Mouse (Mus musculus) heart, adult 2 months (tissue): ENCODE results near the gene Mrps27. TPM values are rescaled to one million over a fixed set of nuclear protein-coding genes. Genes with fewer than 3 reads are reported as not detected.

ENCODE experiments used
- DNase-seq, 2 experiments: peaks; one replicate each; pipeline ENCODE4 v3.0.0; 2021
- H3K27ac ChIP-seq: fragments of 200-600 bp; 2 replicates; pipeline ENCODE4 v1.8.1; 2022
- H3K27me3 ChIP-seq: fragments of 200-500 bp; 2 replicates; pipeline ENCODE4 v1.6.1; 2012; ENCODE audit warnings: mild to moderate bottlenecking, low read length, inconsistent platforms, mixed read lengths; ENCODE audit not compliant: control insufficient read depth, insufficient read depth
- H3K36me3 ChIP-seq: fragments of 200-500 bp; 2 replicates; pipeline ENCODE4 v1.6.1; 2012; ENCODE audit warnings: low read length, inconsistent platforms; ENCODE audit not compliant: control insufficient read depth, insufficient read depth
- H3K4me1 ChIP-seq: fragments of 200-500 bp; 2 replicates; pipeline ENCODE4 v1.6.1; 2011; ENCODE audit warnings: low read length; ENCODE audit not compliant: control insufficient read depth, insufficient read depth
- H3K4me3 ChIP-seq: fragments of 200-600 bp; 2 replicates; pipeline ENCODE4 v1.8.1; 2022
- H3K79me2 ChIP-seq: fragments of 200-500 bp; replicated peaks from 2 replicates; pipeline ENCODE4 v1.6.1; 2012; ENCODE audit warnings: mild to moderate bottlenecking, inconsistent platforms, low read length, moderate library complexity, mixed read lengths; ENCODE audit not compliant: control insufficient read depth, insufficient read depth
- H3K9ac ChIP-seq: fragments of 200-500 bp; 2 replicates; pipeline ENCODE4 v1.6.1; 2012; ENCODE audit warnings: low read depth, mild to moderate bottlenecking, control low read depth, inconsistent platforms, low read length, mixed read lengths
- CTCF ChIP-seq: fragments of 200-600 bp; IDR thresholded peaks from 2 replicates; pipeline ENCODE4 v1.8.1; 2022; ENCODE audit warnings: antibody characterized with exemption, mild to moderate bottlenecking, moderate library complexity
- EP300 ChIP-seq: fragments of 200-500 bp; IDR thresholded peaks from 2 replicates; pipeline ENCODE4 v1.6.1; 2011; ENCODE audit warnings: low read depth, low read length, control low read depth; ENCODE audit not compliant: insufficient read depth
- POLR2A ChIP-seq: fragments of 200-500 bp; IDR thresholded peaks from 2 replicates; pipeline ENCODE4 v1.6.1; 2011; ENCODE audit warnings: mild to moderate bottlenecking, low read depth, low read length, control low read depth; ENCODE audit not compliant: insufficient read depth
- WGBS: fragments of 180-500 bp; shearing (Covaris S2); methylation state at CpG from one replicate; pipeline ENCODE4 v1.1.7; 2018; 5-methylcytosine and 5-hydroxymethylcytosine counted together
- intact Hi-C: fragments of 180-260 bp; cut with DNase I; formaldehyde crosslinking; loops from one replicate; pipeline ENCODE4 v1.15.1; 2025
- polyA plus RNA-seq: library from polyadenylated mRNA; depleted of rRNA; stranded (reverse); fragments of >200 nt; gene quantifications from 2 replicates; pipeline ENCODE4 v1.2.3, GENCODE M21; 2012
- total RNA-seq, 2 experiments: library from RNA; stranded (reverse); gene quantifications; 2 replicates each; pipeline ENCODE4 v1.2.3; 2021

Mrps27 gene
- total and polyA plus RNA-seq, 3 experiments, result 39.3 to 48.0 (median 40.8) TPM

DNA sequence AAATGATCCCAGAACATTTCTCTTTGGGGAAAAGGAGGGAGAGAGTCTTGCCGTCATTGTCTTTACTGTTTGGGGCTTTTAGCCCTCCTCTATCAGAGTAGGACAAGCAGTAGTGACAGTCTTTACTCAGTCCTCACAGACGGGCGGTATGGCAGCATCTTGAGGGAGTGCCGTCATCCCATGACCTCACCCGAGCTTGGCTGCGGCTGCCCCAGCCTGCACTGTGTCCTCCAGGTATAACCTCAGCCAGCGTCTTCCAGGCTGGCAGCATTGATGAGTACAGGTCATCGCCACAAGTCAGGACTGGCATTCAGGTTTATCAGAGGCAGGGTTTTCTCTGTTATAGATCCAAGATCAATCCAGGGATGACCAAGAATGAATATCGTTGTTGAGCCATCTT lies 72.0 kb downstream of the Mrps27 start:
- H3K4me1 ChIP-seq, result peaks cover 8% of the 10 kb centered on the region
- intact Hi-C loops, result loop anchor here (5.0 kb wide), 1 partner anchor 46 kb away; no protein-coding TSS in a partner anchor
- no peak overlapping the region for H3K4me3 ChIP-seq
- WGBS, result 85% methylated on average over 9 of the region's 9 CpGs
- no peak overlapping the region for H3K9ac ChIP-seq
- H3K27ac ChIP-seq, result no peak overlapping the region
- no peaks in the 10 kb centered on the region for H3K79me2 ChIP-seq
- no peaks in the 10 kb centered on the region for H3K27me3 ChIP-seq
- H3K36me3 ChIP-seq, result no peaks in the 10 kb centered on the region
- DNase-seq, result no peak
- TF ChIP-seq CTCF (no peak), POLR2A (no peak), EP300 (no peak)

DNA sequence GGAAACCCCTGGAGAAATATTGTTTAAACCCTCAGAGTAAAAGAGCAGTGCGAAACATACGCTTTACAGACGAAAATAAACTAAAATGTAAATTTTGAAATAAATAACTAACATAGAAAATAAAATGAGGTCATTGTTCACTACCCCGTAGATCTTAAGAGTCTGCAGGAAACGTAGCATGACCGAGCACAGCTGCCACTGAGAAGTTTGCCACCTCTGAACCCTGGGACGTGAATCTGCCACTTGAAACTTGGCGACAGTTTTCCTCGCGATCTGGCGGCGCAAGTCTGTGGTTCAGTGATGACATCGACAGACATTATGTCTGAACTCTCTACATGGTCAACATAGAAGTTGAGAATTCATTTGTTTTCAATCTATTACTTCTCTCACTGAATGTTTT lies 79.0 kb downstream of the Mrps27 start:
- TF ChIP-seq EP300 (no peak), POLR2A (no peak), CTCF (no peak)
- Histone ChIP-seq H3K9ac (no peak overlapping the region), H3K36me3 (no peaks in the 10 kb centered on the region), H3K4me3 (no peak overlapping the region), H3K27me3 (no peaks in the 10 kb centered on the region), H3K79me2 (no peaks in the 10 kb centered on the region), H3K27ac (no peak overlapping the region), H3K4me1 (no peaks in the 10 kb centered on the region)
- DNase-seq, result no peak
- intact Hi-C loops, result no loop called here
- 85% methylated on average over 13 of the region's 13 CpGs for WGBS

DNA sequence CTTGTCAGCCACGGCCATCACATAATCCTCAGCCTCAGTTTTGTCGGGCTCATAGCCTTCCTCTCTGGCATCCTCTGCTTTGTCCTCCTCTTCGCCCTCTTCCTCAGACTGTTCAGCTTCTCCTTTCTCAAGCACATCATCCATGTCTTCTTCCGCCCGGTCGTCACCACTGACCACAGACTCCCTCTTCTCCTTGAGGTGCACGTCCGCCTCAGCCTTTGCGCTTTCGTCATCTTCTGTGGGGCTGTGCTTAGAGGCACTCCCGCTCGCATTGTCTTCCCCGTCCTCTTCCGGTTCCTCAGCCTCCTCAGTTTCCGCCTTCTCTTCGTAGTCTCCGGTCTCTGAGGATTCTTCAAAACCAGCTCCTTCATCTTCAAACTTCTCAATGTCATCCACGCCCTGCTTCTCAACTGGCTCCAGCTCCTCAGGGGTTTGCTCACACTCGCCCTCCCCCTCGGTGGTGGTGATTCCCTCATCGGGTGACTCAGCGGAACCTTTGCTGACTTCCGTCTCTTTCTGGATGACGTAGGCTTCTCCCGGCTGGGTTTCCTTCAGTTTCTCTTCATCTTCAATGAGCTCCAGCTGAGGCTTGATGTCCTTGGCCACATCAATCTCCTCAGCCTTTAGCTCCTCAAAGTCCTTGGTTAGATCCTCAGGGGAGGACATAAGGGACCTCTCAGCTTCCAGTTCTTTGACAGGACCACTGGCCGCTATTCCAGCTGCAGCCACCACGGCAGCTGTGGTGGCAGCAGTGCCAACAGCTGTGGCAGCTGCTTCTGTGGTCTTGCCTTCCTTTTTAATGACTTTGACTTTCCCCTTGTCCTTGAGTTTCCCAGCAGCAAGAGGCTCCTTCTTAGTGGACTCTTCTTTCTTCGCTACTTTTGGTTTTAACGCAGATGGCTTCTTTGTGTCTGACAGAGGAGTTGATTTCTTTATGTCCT lies 88.8 kb downstream of the Mrps27 start:
- H3K9ac ChIP-seq, result no peak overlapping the region
- no peak for TF ChIP-seq POLR2A
- no peak for TF ChIP-seq EP300
- TF ChIP-seq CTCF, result no peak
- H3K4me1 ChIP-seq, result no peaks in the 10 kb centered on the region
- no peak for DNase-seq
- no peak overlapping the region for H3K4me3 ChIP-seq
- H3K27ac ChIP-seq, result no peak overlapping the region
- no peaks in the 10 kb centered on the region for H3K36me3 ChIP-seq
- WGBS, result 88% methylated on average over 29 of the region's 29 CpGs
- no peaks in the 10 kb centered on the region for H3K79me2 ChIP-seq
- intact Hi-C loops, result no loop called here
- no peaks in the 10 kb centered on the region for H3K27me3 ChIP-seq

DNA sequence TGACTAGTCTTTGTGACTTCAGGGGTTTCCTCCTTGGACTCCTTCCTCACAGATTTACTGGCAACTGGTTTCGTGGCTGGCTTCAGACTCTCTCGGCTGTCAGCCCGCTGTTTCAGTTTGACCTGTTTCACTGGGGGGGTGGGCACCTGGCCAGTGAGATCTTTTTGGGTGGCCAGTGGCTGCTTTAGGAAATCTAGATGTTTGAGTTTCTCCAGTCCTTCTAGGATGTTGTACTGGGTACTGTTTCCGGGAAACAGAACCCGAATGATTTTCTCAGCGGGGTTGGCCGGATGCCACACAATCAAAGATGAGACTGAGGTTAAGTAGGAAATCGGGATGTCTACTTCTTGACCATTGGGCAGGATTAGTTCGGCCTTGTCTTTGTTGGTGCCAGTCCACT lies 89.9 kb downstream of the Mrps27 start:
- H3K4me3 ChIP-seq, result no peak overlapping the region
- H3K27me3 ChIP-seq, result no peaks in the 10 kb centered on the region
- H3K36me3 ChIP-seq, result no peaks in the 10 kb centered on the region
- H3K27ac ChIP-seq, result no peak overlapping the region
- TF ChIP-seq EP300 (no peak), POLR2A (no peak), CTCF (no peak)
- DNase-seq, result no peak
- no peak overlapping the region for H3K9ac ChIP-seq
- intact Hi-C loops, result no loop called here
- H3K4me1 ChIP-seq, result no peaks in the 10 kb centered on the region
- H3K79me2 ChIP-seq, result no peaks in the 10 kb centered on the region
- WGBS, result 84% methylated on average over 9 of the region's 9 CpGs

DNA sequence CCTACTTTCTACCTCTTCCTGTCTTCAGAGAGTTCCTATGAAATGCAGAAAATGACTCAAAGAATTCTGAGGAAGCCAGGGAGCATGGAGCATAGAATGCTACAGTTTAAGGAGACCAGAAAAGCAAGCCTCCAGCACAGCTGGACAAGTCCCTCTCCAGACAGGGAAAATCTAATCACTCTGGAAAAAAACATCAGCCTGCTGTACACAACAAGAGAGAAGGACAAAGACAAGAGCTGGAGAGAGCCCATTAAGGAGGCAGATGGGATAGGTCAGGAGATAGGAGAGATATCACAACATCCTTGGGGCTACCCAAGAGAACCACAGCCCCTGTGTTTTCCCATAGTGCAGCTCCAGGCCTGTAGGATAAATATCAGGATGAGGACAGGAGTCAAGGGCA lies 92.5 kb downstream of the Mrps27 start:
- Histone ChIP-seq H3K9ac (no peak overlapping the region), H3K27me3 (no peaks in the 10 kb centered on the region), H3K79me2 (no peaks in the 10 kb centered on the region), H3K36me3 (no peaks in the 10 kb centered on the region), H3K4me3 (no peak overlapping the region), H3K4me1 (no peaks in the 10 kb centered on the region), H3K27ac (no peak overlapping the region)
- no peak for DNase-seq
- TF ChIP-seq CTCF (no peak), POLR2A (no peak), EP300 (no peak)
- intact Hi-C loops, result no loop called here

DNA sequence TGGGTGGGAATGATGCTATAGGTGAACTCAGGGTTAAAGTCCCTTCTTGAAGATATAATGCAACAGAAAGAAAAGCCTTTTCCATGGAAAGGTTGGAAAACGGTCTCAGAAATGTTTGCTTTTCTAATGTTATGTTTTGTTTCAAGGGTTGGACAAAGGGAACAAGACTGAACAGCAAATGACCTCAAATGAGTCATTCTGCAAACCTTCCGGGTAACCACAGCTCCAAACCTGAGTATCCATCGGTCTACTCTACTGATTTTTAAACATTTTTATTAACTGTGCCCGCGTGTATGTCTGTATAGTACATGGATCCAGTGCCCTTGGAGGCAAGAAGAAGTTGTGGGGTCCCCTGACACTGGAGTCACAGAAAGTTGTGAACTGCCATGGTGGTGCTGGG lies 94.8 kb downstream of the Mrps27 start:
- H3K9ac ChIP-seq, result no peak overlapping the region
- no peaks in the 10 kb centered on the region for H3K36me3 ChIP-seq
- WGBS, result 87% methylated on average over 5 of the region's 5 CpGs
- no peak overlapping the region for H3K27ac ChIP-seq
- no peak for TF ChIP-seq EP300
- no peak for TF ChIP-seq CTCF
- no peak for TF ChIP-seq POLR2A
- no peak for DNase-seq
- intact Hi-C loops, result no loop called here
- H3K27me3 ChIP-seq, result no peaks in the 10 kb centered on the region
- H3K4me1 ChIP-seq, result no peaks in the 10 kb centered on the region
- H3K4me3 ChIP-seq, result no peak overlapping the region
- no peaks in the 10 kb centered on the region for H3K79me2 ChIP-seq
